Mouse (Mus musculus): Measurements from ENCODE around the gene Prpsap1.
A peak's percentile ranks its signal among the peaks of the same experiment; 100 is the strongest.

Prpsap1 gene

DNA sequence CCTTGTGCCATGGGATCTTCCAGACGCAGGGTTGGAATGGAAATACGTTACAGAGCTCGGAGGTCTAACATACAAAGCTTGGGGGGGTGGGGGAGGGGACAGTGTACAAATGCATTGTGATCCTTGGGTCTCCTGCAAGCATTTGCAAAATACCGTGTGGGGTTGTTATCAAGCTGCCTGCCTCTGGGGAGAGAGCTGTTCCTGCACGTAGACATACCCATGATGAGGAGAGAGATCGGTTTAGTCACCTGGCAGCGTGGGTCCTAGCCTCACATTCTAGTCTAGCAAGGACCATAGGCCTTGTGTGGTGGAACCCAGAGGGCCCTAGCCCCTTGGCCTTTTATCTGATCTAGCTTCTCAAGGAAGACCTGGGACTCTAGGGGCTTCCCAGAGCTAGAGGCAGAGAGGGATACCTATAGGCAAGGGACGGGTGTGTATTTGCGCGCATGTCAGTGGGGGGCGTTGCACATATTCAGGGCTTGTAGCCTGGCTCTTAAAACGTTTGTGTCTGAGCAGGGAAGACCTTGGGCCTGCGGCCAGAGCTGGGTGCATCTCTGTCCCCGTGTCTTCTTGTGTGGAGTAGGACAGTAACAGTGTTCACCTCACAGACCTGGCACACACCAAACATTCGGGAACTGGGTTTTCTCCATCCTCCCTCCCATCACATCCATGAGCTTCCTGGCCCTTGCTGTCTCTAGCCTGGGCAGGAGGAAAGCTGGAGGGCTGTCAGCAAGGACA lies 51.7 kb downstream of the Prpsap1 start:
- no peak for DNase-seq

DNA sequence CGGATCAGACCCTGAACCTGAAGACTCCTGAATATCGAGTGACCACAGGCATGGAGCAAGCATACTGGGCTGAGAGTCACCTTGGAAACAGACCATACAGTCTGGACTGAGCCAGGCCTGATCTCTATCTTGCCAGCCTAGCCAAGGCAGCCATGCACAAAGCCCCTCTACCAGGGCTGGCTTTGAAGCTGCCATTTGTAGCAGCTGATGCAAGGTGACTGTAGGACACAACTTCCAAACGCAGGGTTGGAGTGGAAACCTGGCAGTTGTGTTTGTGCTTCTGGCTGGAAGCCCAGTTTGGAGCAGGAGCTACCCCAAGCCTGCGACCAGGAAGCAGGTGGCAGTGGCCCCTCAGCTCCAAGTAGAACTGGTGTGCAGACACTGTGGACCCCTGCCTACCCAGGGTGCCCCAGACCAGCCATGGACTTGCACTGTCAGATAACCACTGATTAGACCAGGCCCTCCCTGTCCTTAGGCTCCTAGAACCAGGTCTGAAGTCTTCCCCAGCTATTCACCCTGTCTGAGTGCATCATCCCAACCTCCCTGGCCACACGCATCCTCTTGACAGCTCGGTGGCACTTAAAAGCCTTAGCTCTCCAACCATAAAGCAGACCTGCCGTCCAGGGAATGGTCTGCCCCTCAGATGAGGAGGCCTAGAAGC lies 53.5 kb downstream of the Prpsap1 start:
- DNase-seq: no peak

DNA sequence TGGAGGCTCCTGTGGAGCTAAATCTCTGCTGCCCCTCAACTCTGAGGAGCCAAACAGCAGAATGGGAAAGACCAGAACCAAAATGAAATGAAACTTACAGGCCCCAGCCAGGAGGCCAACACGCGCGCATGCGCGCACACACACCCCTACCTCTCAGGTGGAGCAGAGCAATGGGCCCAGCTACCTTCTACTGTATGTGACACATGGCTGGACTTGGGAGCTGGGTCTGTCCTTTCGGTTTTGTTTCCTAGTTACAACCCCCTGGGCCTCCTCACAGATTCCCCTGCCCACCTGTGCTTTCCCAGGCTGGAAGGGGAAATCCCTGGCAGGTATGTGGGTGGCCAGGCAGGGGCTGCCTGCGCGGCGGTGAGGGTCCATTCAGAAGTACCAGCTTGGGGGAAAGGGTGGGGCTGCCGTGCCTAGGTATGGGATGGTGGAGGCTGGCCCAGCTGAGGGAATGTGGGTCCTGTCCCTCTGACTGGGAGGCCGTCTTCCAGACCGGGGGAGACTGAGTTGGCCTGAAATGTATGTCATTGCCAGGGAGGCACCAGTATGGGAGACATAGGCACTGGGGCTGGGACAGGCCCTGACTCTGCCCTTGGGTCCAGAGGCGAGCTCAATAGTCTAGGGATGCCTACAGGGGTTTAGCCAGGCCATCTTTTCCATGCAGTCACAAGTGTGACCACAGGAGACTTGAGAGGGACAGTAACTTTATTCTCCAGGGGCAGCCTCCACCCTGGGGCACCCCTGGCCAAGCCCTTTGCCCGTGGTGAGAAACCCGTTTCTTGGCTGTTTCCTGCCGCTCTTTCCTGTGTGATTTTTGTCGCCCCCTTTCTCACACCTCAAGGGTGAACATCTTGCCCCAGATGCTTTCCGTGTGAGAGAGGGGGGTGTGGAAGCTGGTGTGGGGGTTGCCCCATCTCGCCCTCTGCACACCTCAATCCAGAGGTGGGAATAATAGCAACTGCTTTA lies 54.4 kb downstream of the Prpsap1 start:
- no peak for DNase-seq

DNA sequence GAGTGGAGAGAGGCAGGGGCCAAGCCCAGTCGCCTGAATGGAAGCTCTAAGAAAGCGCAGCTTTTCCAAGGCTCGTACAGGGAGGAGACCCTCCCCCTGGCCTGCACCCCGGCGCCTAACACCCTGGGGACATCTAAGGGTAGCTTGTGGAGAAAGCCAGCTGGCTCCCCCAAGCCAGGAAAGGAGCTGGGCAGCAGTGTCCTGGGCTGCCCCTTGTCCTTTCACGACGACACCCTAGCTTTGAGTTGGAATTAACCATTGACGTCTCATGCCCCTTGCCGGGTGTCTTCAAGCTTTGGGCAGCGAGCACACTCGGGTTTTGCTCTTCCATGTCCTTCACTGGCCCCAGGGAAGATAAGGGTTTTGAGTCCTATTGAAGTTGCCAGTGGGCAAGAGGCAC lies 56.5 kb downstream of the Prpsap1 start:
- no peak for DNase-seq

DNA sequence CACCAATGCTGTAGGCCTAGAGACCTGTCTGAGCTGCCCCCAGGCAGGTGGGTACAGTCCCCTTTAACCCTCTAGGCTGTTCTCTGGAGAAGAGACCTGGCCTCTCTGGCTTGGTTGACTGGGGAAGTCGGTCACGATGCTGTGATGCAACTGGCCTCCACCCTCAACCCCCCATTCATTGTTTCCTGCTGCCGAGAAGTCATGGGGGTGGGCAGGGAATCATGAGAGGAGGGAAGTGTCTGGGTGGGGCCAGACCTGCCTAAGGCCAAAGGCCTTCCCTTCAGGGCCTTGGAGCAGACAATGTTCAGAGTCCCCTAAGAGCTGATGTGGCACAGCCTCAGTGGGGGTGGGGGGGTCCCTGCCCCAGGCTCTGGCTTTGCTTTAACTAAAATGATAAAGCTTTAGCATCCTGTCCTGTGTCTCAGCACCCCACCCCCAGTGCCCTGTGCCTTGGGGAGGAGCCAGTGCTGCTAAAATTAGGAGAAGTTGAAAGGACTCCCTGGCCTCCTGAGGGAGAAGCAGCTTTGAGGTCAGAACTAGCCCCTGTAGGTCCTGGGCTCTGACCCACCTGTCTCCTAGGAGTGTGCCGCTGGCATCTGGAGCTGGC lies 57.2 kb downstream of the Prpsap1 start:
- DNase-seq: no peak

DNA sequence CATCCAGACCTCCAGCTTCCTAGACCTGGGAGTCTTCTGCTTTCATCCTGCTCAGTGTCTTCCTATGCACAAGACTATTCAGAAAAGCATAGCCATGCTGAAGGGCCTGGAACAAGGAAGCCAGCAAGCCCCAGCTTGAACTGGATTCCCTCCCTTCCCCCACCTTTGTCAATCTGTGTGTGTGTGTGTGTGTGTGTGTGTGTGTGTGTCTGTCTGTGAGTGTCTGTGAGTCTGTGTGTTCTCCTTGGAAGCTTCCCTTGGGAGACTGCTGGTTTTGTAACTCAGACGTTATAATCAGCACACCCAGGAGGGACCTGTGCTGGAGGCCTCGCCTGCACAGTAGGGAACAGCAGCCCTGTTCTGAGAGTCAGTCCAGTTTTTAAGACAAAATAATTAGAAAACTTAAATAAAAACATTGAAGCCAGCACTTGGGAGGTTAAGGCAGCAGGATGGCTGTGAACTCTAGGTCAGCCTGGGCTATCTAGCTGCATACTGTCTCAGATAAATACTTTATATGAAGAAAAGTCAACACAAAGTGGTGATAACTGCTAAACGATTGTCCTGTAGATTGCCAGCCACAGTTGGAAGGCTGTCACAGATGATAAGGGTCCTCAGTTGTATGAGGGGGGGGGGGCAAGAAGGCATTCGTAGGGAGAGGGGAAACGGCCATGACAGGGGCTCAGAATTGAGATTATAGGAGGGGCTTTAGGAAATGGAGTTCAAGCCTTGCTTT lies 57.8 kb downstream of the Prpsap1 start:
- DNase-seq: no peak

DNA sequence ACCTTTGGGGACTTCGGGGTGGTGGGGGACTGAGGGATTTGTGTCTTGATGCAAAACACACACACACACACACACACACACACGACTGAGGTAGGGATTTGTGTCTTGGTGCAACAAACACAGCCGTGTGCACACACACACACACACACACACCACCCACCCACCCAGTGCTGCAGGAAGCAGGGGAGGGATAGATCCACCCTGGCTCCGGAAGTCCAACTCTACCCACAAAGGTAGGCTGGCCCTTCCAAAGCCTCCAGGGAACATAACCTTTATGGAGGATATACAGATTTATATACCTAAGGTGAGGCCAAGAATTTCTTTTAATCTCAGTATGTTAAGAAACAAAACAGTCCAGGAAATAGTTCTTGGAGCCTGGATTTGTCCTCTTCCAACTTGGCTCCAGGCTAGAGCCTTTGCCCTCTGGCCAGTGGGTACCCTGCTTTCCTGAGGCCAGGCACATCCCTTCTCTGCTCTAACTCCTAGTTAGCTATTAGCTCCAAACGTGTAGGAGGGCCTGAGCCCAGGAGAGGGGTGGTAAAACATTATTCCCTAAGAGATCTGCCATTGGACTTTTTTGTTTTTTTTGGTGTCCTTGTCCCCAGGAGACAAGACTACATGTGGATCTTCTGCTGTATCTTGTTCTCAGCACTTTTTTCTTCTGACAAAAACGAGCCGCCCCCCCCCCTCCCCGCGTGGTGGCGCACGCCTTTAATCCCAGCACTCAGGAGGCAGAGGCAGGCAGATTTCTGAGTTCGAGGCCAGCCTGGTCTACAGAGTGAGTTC lies 58.8 kb downstream of the Prpsap1 start:
- DNase-seq: no peak

DNA sequence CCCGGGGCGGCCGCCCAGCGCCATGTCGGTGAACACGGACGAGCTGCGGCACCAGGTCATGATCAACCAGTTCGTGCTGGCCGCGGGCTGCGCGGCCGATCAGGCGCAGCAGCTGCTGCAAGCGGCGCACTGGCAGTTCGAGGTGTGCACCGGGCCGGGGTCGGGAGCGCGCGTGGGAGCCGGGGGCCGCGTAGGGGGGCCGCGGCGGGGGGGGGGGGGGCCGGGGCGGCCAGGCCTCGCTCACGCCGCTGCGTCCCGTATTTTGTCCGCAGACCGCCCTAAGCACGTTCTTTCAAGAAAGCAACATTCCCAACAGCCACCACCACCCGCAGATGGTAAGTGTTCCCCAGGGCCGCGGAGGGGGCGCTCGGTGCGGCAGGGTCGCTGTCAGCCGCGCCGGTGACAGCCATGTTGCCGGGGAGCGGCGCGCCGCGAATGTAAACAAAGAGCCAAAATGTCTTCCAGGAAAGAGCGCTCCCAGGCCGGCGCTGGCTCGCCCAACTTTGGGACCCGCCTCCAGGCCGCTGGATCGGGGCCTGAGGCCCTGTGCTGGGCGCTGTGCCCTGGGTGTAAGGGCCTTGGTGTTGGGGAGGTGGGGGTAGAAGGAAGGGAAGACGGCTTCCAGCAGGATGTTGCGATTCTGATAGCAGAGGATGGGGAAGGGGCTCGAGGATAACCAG lies 59.6 kb downstream of the Prpsap1 start:
- peak; percentile 70 for DNase-seq

DNA sequence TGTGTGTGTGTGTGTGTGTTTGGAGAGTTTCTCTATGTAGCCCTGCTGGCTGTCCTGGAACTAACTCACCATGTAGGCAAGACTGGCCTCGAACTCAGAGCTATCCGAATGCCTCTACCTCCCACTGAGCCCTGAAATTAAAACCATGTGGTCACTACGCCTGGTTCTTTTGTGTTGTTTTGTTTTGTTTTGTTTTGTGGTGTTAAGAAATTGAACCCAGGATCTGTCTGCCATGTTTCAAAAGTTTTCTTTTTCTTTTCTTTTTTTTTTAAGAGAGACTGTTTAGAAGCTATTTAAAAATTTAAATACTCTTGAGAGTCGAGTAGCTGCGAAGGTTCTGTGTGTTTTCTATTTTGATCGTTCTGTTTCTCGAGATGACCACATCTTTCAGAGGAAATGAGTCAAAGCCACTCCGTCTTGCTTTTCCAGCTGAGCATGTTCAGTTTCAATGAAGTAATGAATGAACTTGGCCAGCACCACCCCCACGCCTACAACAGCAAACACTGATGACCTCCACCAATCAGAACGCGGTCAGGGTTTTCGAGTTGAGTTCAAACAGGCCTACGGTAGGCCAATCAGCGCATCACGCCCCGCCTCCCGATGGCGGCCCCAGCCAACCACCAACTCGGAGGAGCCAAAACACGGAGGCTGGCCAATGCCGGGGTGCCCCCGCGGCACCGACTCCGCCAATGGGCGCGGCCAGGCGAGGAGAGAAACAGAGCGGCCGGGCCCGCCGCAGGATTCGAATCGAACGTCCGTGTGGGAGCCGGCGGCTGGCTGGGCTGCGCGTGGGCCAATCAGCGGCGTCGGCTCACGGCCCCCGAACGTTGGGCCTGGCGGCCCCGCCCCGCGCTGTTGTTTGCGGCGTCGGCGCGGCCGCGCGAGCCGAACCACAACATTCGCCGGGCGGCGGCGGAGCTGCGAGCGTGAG lies 60.4 kb downstream of the Prpsap1 start, which contains the start of gene Ubald2:
Ubald2 (plus strand) TSS at position 739 of the 931 bp plus-strand sequence.
- DNase-seq: peak; percentile 97

DNA sequence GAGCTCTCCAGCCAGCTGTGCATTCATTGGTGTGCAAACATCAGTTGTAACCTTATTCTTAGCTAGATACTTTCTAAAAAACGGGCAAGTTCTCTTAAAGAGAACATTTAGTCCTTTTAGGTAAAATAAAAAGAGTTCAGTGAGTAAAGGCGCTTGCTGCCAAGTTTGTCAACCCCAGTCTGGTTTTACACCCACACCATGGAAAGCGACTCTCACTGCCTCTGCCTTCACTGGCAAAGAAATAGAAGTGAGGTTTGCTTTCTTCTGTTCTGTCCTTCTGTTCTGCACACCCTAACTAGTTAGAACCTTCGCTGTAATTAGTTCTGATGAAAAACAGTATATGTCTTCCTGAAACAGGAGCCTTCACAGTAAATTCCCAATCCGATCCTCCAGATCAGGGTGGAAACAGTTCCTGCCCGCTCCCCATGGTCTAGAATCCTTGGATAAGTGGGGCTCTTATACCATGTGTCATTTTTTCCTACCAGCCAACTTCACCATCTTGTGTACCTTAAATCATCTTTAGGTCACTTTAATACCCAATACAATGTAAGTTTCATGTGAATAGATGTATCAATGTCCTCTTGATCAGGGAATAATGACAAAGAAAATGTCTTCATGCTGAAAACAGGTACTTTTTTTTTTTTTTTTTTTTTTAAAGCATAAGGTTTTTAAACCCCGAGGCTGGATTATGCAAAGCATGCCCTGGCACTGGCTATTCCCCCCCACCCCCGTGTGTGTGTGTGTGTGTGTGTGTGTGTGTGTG lies 61.2 kb downstream of the Prpsap1 start:
- DNase-seq: no peak

DNA sequence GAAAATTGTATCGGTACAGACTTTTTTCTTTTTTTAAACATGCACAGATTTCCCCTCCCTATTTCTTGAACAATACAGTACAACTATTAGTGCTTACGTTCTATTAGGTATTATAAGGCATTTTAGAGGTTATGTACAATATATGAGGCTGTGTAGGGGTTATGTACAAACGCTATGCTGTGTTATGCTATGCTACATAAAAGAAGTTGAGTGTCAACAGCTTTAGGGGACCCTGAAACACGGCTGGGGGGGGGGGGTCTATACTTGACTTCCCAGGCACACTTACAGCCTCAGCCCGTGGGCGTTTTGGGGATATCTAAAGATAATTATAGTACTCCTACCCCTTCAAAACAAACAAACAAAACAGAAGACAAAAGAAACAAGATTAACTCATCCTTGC lies 61.9 kb downstream of the Prpsap1 start:
- DNase-seq: no peak

DNA sequence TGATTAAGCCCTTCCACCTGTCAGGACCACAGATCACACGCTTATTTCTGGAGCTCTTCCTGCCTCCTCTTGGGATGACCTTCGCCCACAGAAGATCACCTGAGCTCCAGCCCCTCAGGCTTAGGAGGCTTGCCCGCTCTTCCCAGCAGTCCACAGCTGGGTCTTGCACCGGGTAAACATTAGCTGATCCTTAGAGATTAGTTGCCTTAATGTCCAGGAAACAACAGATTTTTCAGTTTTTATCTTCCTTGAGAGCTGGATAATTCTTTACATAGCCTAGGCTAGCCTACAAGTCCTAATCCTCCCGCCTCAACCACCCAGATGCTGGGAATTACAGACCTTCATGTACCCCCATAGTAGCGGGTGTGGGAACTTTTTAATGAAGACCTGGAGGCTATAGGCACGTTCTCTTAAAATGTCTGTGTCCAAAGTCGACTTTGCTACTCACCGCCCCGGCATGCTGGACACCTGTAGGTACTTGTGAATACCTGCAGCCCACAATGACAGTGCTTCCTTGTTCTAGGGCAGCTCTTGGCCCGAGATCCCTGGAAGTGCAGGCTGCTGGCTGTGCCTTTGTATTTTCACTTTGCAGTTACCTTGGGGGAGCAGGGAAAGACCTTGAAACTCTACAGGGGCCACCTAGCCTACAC lies 62.4 kb downstream of the Prpsap1 start:
- no peak for DNase-seq

DNA sequence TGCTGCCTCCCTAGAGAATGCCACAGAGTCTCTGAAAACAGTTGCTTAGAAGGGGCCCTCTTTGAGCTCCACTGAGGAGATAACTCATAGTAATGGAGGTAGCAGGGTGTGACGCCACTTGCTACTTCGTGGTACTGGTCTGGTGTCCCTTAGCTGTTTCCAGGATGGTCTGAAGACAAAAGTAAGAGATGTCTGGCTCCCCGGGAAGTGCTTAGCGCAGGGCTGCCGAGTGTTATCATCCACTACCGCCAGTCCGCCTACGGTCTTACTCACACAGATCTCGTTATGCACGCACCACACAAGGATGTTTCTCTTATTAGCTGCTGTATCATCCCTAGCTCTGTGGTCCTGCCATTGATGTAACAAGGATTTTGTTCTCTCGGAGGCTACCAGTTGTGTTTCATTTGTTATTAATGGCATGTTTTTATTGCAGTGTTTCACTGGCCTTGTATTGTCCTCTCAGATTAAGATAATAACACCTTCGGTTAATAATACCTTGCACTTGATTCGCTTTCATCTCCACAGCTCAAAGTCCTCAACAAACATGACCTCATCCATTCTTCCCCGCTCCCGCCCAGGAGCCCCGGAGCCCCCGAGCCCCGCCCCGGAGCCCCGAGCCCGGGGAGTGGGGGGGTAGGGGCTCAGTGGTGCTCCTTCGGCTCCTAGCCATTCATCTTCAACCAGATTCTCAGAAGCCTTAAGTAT lies 63.1 kb downstream of the Prpsap1 start:
- DNase-seq: no peak

DNA sequence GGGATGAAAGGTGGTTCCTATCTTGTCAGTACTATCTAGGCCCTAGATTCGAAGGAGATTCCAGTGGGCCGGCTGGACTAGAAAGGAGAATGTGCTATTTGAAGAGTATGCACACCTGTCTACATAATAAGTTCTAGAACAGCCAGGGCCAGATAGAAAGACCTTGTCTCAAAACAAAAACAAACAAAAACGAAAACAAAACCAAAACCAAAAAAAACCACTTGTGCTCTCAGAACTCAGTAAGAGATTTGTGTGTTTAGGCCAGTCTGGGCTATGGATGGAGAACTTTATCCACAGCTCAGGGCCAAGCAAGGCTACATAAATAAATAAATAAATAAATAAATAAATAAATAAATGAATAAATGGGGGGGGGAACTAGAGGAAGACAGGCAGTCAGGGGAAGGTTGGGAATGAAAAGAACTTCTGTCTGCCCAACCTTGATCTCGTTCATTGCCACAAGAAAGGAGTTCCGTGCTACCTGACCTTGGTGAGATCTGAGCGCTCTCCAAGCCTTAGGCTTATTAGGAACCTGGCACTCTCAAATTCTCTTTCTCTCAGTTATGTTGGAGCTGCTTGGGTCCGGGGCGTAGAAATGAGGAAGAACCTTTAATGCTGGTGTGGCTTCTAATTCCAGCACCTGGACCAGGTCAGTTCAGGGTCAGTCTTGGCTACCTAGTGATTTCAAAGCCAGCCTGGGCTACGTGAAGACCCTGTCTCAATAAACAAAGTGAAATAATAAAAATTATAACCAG lies 64.0 kb downstream of the Prpsap1 start:
- DNase-seq: no peak

DNA sequence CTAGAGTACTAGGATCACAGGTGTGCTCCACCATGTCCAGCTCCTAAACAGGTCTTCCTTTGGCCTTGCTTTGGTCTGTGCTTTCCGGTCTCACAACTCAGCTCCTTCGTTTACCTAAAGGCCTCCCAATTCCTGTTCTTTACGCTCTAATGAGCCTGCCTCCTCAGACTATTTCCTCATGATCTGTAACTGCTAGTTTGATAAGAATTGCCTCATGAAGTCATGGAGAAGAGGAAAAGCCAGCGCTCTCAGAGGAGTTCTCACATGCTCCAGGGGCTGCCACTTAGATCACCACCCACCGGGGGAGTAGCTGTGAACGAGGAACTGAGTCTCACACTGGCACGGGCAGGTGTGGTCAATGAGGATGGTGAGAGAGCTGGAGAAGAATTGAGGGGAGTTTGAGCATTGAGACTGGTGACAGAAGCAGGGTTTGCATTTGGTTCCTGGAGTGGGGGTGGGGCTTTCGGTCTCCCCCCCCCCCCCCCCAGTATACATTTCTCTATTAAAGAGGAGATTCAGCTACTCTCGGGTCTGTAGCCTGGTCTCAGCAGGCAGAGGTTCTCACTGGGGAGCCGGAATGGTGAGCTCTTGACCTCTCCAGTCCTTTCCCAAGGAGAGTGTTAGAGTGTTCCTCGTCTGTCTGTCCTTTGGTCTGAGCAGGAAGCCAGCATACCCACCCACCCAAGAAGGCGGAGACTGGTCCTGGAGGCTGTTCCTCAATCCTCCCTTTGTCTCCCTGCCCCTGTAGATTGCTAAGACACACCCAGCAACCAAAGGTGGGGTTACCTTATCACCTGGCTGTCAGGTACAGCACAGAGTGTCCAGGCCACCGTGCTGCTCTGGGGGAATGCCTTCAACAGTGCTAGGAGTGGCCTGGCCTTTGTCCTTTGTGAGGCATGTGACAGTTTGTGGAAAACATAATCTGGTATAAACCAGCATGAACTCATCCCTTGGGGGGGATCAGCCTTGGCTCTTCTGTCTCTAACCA lies 64.8 kb downstream of the Prpsap1 start:
- DNase-seq: no peak

Measured in right cerebral cortex, postnatal 4 days (tissue).